Mouse (Mus musculus): ENCODE data around the gene H2-T3.

GRCm38 (mm10) chr17:36169753-36170152 lies 20.3 kb downstream of the H2-T3 start:
- TF ChIP-seq CTCF (IDR thresholded peaks at IDR 0.05; ENCODE audit: low read depth) (no peak), EP300 (IDR thresholded peaks at IDR 0.05; ENCODE audit: low read depth) (no peak)
